Comparison of ENCODE assay signal across 24 mouse cellular contexts in genomic region chr11:35788443-35788842, GRCm38 (mm10). TPM values are rescaled to one million over a fixed set of nuclear protein-coding genes. Genes with fewer than 3 reads are reported as not detected.
"Had no signal": no experiment of that assay in that cellular context is flagged by ENCODE, and none has a peak within 500 bp of the region (broad histone marks: within the 10 kb centered on the region; RNA-seq: fewer than 3 reads in every experiment).

No protein-coding gene starts in this region.

- H3K4me1 ChIP-seq: limb, embryonic 13.5 days; liver, embryonic 12.5 days; liver, embryonic 15.5 days; lung, embryonic 15.5 days; megakaryocyte, embryonic 14.5 days; midbrain, embryonic 15.5 days; neural tube, embryonic 12.5 days; neural tube, embryonic 15.5 days; stomach, embryonic 15.5 days had no signal

- H3K4me2 ChIP-seq: limb, embryonic 13.5 days; liver, embryonic 12.5 days; liver, embryonic 15.5 days; lung, embryonic 15.5 days; midbrain, embryonic 11.5 days; midbrain, embryonic 15.5 days; neural tube, embryonic 12.5 days; neural tube, embryonic 15.5 days; stomach, embryonic 15.5 days had no signal

- H3K9ac ChIP-seq: limb, embryonic 13.5 days; liver, embryonic 12.5 days; liver, embryonic 15.5 days; lung, embryonic 15.5 days; midbrain, embryonic 15.5 days; neural tube, embryonic 12.5 days; neural tube, embryonic 15.5 days; stomach, embryonic 15.5 days had no signal

- H3K4me3 ChIP-seq: limb, embryonic 13.5 days; liver, embryonic 12.5 days; liver, embryonic 15.5 days; lung, embryonic 15.5 days; megakaryocyte, embryonic 14.5 days; midbrain, embryonic 15.5 days; neural tube, embryonic 12.5 days; neural tube, embryonic 15.5 days; stomach, embryonic 15.5 days had no signal

- DNase-seq: kidney, adult 8-10 months; kidney, postnatal 14 days; kidney, postnatal 4 days; left cerebral cortex, postnatal 4 days; liver; lung, adult 18-20 months; lung, postnatal 10 days; lung, postnatal 36 days; right cerebral cortex, adult 18-20 months; right cerebral cortex, postnatal 14 days; right cerebral cortex, postnatal 4 days; thymus, postnatal 25 days had no signal

- H3K27ac ChIP-seq: limb, embryonic 13.5 days; liver, embryonic 12.5 days; liver, embryonic 15.5 days; lung, embryonic 15.5 days; midbrain, embryonic 15.5 days; neural tube, embryonic 12.5 days; neural tube, embryonic 15.5 days; stomach, embryonic 15.5 days had no signal

- H3K27me3 ChIP-seq: limb, embryonic 13.5 days; liver, embryonic 12.5 days; liver, embryonic 15.5 days; lung, embryonic 15.5 days; megakaryocyte, embryonic 14.5 days; midbrain, embryonic 15.5 days; neural tube, embryonic 12.5 days; neural tube, embryonic 15.5 days; stomach, embryonic 15.5 days had no signal

- ATAC-seq: liver, embryonic 12.5 days; midbrain, embryonic 15.5 days had no signal

- H3K9me3 ChIP-seq: limb, embryonic 13.5 days; liver, embryonic 12.5 days; liver, embryonic 15.5 days; lung, embryonic 15.5 days; megakaryocyte, embryonic 14.5 days; neural tube, embryonic 12.5 days; neural tube, embryonic 15.5 days; stomach, embryonic 15.5 days had no signal

RNA-seq across cellular contexts. Expression of gene Fbll1, which starts 10.2 kb away (rescaled TPM):
- polyA plus RNA-seq: kidney, embryonic 16.5 days; limb, embryonic 13.5 days; liver, embryonic 12.5 days; liver, embryonic 15.5 days; thymus, postnatal 0 days had no signal
